Mouse (Mus musculus) lung, postnatal 0 days (tissue): ENCODE measurements around the gene Lyg2. TPM values are rescaled to one million over a fixed set of nuclear protein-coding genes. Genes with fewer than 3 reads are reported as not detected.

Experiments used
- ATAC-seq: fragments of 200-750 bp; cut with Nextera tagmentation; 2 replicates; pipeline ENCODE4 v1.8.0; 2017; ENCODE audit warnings: moderate library complexity
- DNase-seq: peaks from one replicate; pipeline ENCODE4 v3.0.0-alpha.2; 2016; ENCODE audit warnings: low spot score
- H3K27ac ChIP-seq: fragments of 300-500 bp; sonication (generic); 2 replicates; pipeline ENCODE4 v1.5.1; 2014; ENCODE audit warnings: antibody characterized with exemption, mild to moderate bottlenecking, low read length, mixed read lengths
- H3K27me3 ChIP-seq: fragments of 300-500 bp; sonication (generic); replicated peaks from 2 replicates; pipeline ENCODE4 v1.6.1; 2014; ENCODE audit warnings: low read length, mixed read lengths; ENCODE audit not compliant: insufficient read depth
- H3K36me3 ChIP-seq: fragments of 300-500 bp; sonication (generic); 2 replicates; pipeline ENCODE4 v1.6.1; 2014; ENCODE audit warnings: low read length, mixed read lengths; ENCODE audit not compliant: insufficient read depth
- H3K4me1 ChIP-seq: fragments of 300-500 bp; sonication (generic); 2 replicates; pipeline ENCODE4 v1.6.1; 2014; ENCODE audit warnings: antibody characterized with exemption, low read depth, low read length, mixed read lengths; ENCODE audit not compliant: insufficient read depth
- H3K4me2 ChIP-seq: fragments of 300-500 bp; sonication (generic); replicated peaks from 2 replicates; pipeline ENCODE4 v1.6.1; 2014; ENCODE audit warnings: low read depth, mild to moderate bottlenecking, low read length, moderate library complexity, mixed read lengths
- H3K4me3 ChIP-seq: fragments of 300-500 bp; sonication (generic); 2 replicates; pipeline ENCODE4 v1.5.1; 2014; ENCODE audit warnings: low read depth, low read length
- H3K9ac ChIP-seq: fragments of 300-500 bp; sonication (generic); replicated peaks from 2 replicates; pipeline ENCODE4 v1.6.1; 2014; ENCODE audit warnings: low read depth, mild to moderate bottlenecking
- H3K9me3 ChIP-seq: fragments of 300-500 bp; sonication (generic); 2 replicates; pipeline ENCODE4 v1.6.1; 2016; ENCODE audit warnings: low read length, mixed read lengths
- CTCF ChIP-seq: IDR thresholded peaks from 2 replicates; pipeline ENCODE4 v1.5.1; 2016; ENCODE audit warnings: antibody characterized with exemption, mild to moderate bottlenecking
- EP300 ChIP-seq: IDR thresholded peaks from 2 replicates; pipeline ENCODE4 v1.6.1; 2016; ENCODE audit warnings: antibody characterized with exemption, mild to moderate bottlenecking, control low read depth
- WGBS: fragments of 180-500 bp; shearing (Covaris S2); extraction: QIAGEN DNeasy Blood & Tissue Kit; methylation state at CpG from one replicate; pipeline ENCODE4 v1.1.7; 2014; 5-methylcytosine and 5-hydroxymethylcytosine counted together
- polyA plus RNA-seq: library from polyadenylated mRNA; unstranded; fragments of >200 nt; fragmentation: Nextera tagmentation; extraction: Ambion mirVana; gene quantifications from 2 replicates; pipeline ENCODE4 v1.2.1, GENCODE M21; 2015

The Lyg2 gene
- polyA plus RNA-seq, 1 experiment from 2014 or later = not detected

- Histone ChIP-seq H3K27ac (peak overlapping the region; percentile 82), H3K4me1 (peaks cover 3% of the 10 kb centered on the region; the same call in 1 of the 2 replicates), H3K9ac (peak overlapping the region; percentile 36), H3K27me3 (no peaks in the 10 kb centered on the region), H3K4me2 (peak overlapping the region; percentile 66), H3K36me3 (0 out of 2 replicates have a peak, but pooled peaks cover 13% of the 10 kb centered on the region), H3K9me3 (no peaks in the 10 kb centered on the region), H3K4me3 (peak overlapping the region; percentile 46)
- 4% methylated on average over 33 of the region's 33 CpGs for WGBS
- peak; percentile 95 for ATAC-seq
- peak; percentile 93 for DNase-seq
- TF ChIP-seq CTCF (0 out of 2 replicates have a peak, but pooled peaks have one; percentile 7), EP300 (no peak)
Observed at GRCm38 (mm10) chr1:37872131-37873067, 43.9 kb downstream of the Lyg2 start.

- H3K4me2 ChIP-seq = peak within 1 kb of the TSS; percentile 66
- H3K4me1 ChIP-seq = peaks cover 3% of the 10 kb centered on the region; the same call in 1 of the 2 replicates
- 0 out of 2 replicates have a peak, but pooled peaks cover 9% of the 10 kb centered on the region for H3K36me3 ChIP-seq
- DNase-seq (peak; percentile 87), ATAC-seq (peak; percentile 89)
- peak within 1 kb of the TSS; percentile 46 for H3K4me3 ChIP-seq
- H3K27me3 ChIP-seq = no peaks in the 10 kb centered on the region
- TF ChIP-seq EP300 (peak; percentile 38; the same call in 1 of the 2 replicates), CTCF (no peak)
- H3K27ac ChIP-seq = peak within 1 kb of the TSS; percentile 82
- WGBS = 5% methylated on average over 7 of the region's 7 CpGs
- no peaks in the 10 kb centered on the region for H3K9me3 ChIP-seq
- peak within 1 kb of the TSS; percentile 36 for H3K9ac ChIP-seq
Observed at GRCm38 (mm10) chr1:37871704-37872103, 44.6 kb downstream of the Lyg2 start, which contains the start of gene Lipt1. Lipt1 (plus strand) TSS chr1:37871738.

- H3K4me2 ChIP-seq = no peak overlapping the region
- no peak overlapping the region for H3K27ac ChIP-seq
- H3K4me1 ChIP-seq = peaks cover 3% of the 10 kb centered on the region; the same call in 1 of the 2 replicates
- H3K9ac ChIP-seq = no peak overlapping the region
- ATAC-seq = no peak
- H3K36me3 ChIP-seq = no peaks in the 10 kb centered on the region
- H3K9me3 ChIP-seq = no peaks in the 10 kb centered on the region
- WGBS = 36% methylated on average over 2 of the region's 2 CpGs
- no peaks in the 10 kb centered on the region for H3K27me3 ChIP-seq
- H3K4me3 ChIP-seq = no peak overlapping the region
- TF ChIP-seq EP300 = no peak
- no peak for TF ChIP-seq CTCF
- no peak for DNase-seq
Observed at GRCm38 (mm10) chr1:37869362-37869761, 46.9 kb downstream of the Lyg2 start.

GRCm38 (mm10) chr1:37868640-37869039 is 47.7 kb downstream of the Lyg2 start:
- Histone ChIP-seq H3K4me2 (no peak overlapping the region), H3K27ac (no peak overlapping the region), H3K36me3 (no peaks in the 10 kb centered on the region), H3K4me3 (no peak overlapping the region), H3K4me1 (peaks cover 3% of the 10 kb centered on the region; the same call in 1 of the 2 replicates), H3K9ac (no peak overlapping the region), H3K27me3 (no peaks in the 10 kb centered on the region), H3K9me3 (no peaks in the 10 kb centered on the region)
- DNase-seq (no peak), ATAC-seq (no peak)
- TF ChIP-seq EP300 = no peak
- WGBS = 61% methylated on average over 10 of the region's 10 CpGs

- Histone ChIP-seq H3K4me3 (no peak overlapping the region), H3K36me3 (no peaks in the 10 kb centered on the region), H3K27me3 (no peaks in the 10 kb centered on the region; the same call in 1 of the 2 replicates), H3K27ac (no peak overlapping the region), H3K9me3 (no peaks in the 10 kb centered on the region), H3K4me1 (peaks cover 3% of the 10 kb centered on the region; the same call in 1 of the 2 replicates), H3K4me2 (no peak overlapping the region), H3K9ac (no peak overlapping the region)
- 64% methylated on average over 10 of the region's 10 CpGs for WGBS
- ATAC-seq (no peak), DNase-seq (no peak)
- TF ChIP-seq EP300 = no peak
- no peak for TF ChIP-seq CTCF
Observed at GRCm38 (mm10) chr1:37867684-37868322, 48.5 kb downstream of the Lyg2 start.

- Histone ChIP-seq H3K36me3 (no peaks in the 10 kb centered on the region), H3K9me3 (no peaks in the 10 kb centered on the region), H3K27me3 (no peaks in the 10 kb centered on the region; the same call in 1 of the 2 replicates), H3K27ac (no peak overlapping the region), H3K4me3 (no peak overlapping the region), H3K4me1 (no peaks in the 10 kb centered on the region), H3K9ac (no peak overlapping the region), H3K4me2 (no peak overlapping the region)
- peak; percentile 57 for DNase-seq
- ATAC-seq = no peak
- 88% methylated on average over 1 of the region's 1 CpGs for WGBS
- peak; percentile 76 for TF ChIP-seq CTCF
- TF ChIP-seq EP300 = no peak
Observed at GRCm38 (mm10) chr1:37867056-37867455, 49.2 kb downstream of the Lyg2 start.
